In the genomic region with DNA sequence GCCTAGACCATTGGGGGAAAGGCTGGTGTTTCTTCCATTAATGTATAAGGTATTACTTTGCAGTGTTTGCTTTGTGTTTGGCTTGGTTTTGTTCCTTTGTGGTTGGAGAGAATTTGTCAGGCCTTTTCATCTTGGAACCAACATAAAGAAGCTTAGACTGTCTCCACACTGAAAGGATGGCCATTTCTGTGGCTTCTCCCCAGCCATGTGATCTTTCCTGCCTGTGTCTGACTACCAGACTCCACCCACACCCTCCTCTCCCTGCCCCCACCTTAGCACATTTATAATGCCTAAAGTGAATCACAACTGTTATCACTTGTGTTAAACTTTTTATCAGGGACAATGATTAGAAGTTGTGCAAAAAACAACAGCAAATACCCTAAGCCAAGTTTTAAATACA, we compare ENCODE assay signal across 8 mouse cellular contexts. TPM values are rescaled to one million over a fixed set of nuclear protein-coding genes. Genes with fewer than 3 reads are reported as not detected.
DNase-seq lines count a peak whose midpoint lies in the region; ATAC-seq and TF ChIP-seq lines count a peak whose summit lies in the region.

No protein-coding gene starts in this region.

- no peak overlapping the region for H3K27ac ChIP-seq in bone marrow, adult 2 months (ENCODE audit: control insufficient read depth, insufficient read depth, low read depth, low read length, poor library complexity)
- peak overlapping the region; percentile 99; the same call in 1 of the 2 replicates for H3K27ac ChIP-seq in forebrain, embryonic 12.5 days
- H3K27ac ChIP-seq in lung, embryonic 15.5 days = no peak overlapping the region

- DNase-seq in right cerebral cortex, adult 18-20 months = peak; percentile 32
- DNase-seq in right cerebral cortex, postnatal 4 days = no peak
- peak; percentile 34 for DNase-seq in kidney, adult 9 months
- peak; percentile 11 for DNase-seq in splenic B cell, adult 2 months (ENCODE audit: low read depth, low spot score)
- no peak for DNase-seq in gastrocnemius, adult 8-10 months (ENCODE audit: low spot score in 2 of 2)

- ATAC-seq in forebrain, embryonic 12.5 days (ENCODE audit: low FRiP score) = no peak
- ATAC-seq in lung, embryonic 15.5 days (ENCODE audit: borderline replicate concordance, extremely low read depth, low FRiP score, low TSS enrichment) = no peak

- H3K9me3 ChIP-seq in forebrain, embryonic 12.5 days = no peaks in the 10 kb centered on the region
- H3K9me3 ChIP-seq in lung, embryonic 15.5 days = no peaks in the 10 kb centered on the region

- H3K27me3 ChIP-seq in forebrain, embryonic 12.5 days = no peaks in the 10 kb centered on the region
- no peaks in the 10 kb centered on the region for H3K27me3 ChIP-seq in lung, embryonic 15.5 days
- no peaks in the 10 kb centered on the region for H3K27me3 ChIP-seq in splenic B cell, adult 2 months (ENCODE audit: control insufficient read depth, insufficient read depth, low read length, poor library complexity, severe bottlenecking)

- H3K4me1 ChIP-seq in bone marrow, adult 2 months (ENCODE audit: control insufficient read depth, insufficient read depth, low read length) = no peaks in the 10 kb centered on the region
- peaks cover 12% of the 10 kb centered on the region for H3K4me1 ChIP-seq in forebrain, embryonic 12.5 days
- peaks cover 10% of the 10 kb centered on the region for H3K4me1 ChIP-seq in lung, embryonic 15.5 days

- peak overlapping the region; percentile 18 for H3K4me3 ChIP-seq in bone marrow, adult 2 months (replicated peaks; ENCODE audit: control insufficient read depth, low read depth, low read length)
- peak overlapping the region; percentile 87 for H3K4me3 ChIP-seq in forebrain, embryonic 12.5 days (replicated peaks)
- H3K4me3 ChIP-seq in lung, embryonic 15.5 days = peak overlapping the region; percentile 97

- peak overlapping the region; percentile 61 for H3K4me2 ChIP-seq in forebrain, embryonic 12.5 days
- H3K4me2 ChIP-seq in lung, embryonic 15.5 days = peak overlapping the region; percentile 73

- peak overlapping the region; percentile 82 for H3K9ac ChIP-seq in forebrain, embryonic 12.5 days
- H3K9ac ChIP-seq in lung, embryonic 15.5 days = peak overlapping the region; percentile 89; the same call in 1 of the 2 replicates

- TF ChIP-seq CTCF in bone marrow, adult 2 months (IDR thresholded peaks at IDR 0.05; ENCODE audit: control insufficient read depth, insufficient read depth, low read length) = no peak

- no peak for TF ChIP-seq POLR2A in bone marrow, adult 2 months (IDR thresholded peaks at IDR 0.05; ENCODE audit: borderline replicate concordance, control insufficient read depth, low read depth, low read length)

- H3K36me3 ChIP-seq in forebrain, embryonic 12.5 days (replicated peaks) = 0 out of 2 replicates have a peak, but pooled peaks cover 3% of the 10 kb centered on the region
- 0 out of 2 replicates have a peak, but pooled peaks cover 3% of the 10 kb centered on the region for H3K36me3 ChIP-seq in lung, embryonic 15.5 days
- no peaks in the 10 kb centered on the region for H3K36me3 ChIP-seq in splenic B cell, adult 2 months (ENCODE audit: control insufficient read depth, insufficient read depth, low read length, poor library complexity, severe bottlenecking)

RNA-seq across cellular contexts. Expression of gene 2610301B20Rik, which starts 1.1 kb away (rescaled TPM):
- 2.1 and 4.7 TPM in 2 replicates for polyA plus RNA-seq in bone marrow, adult 2 months (2011; ENCODE audit: insufficient read depth, insufficient read length, low replicate concordance, missing spikeins)
- 43.2 and 43.5 TPM in 2 replicates for polyA plus RNA-seq in forebrain, embryonic 12.5 days (2016; fragmentation: Nextera tagmentation; extraction: Ambion mirVana)
- polyA plus RNA-seq in lung, embryonic 15.5 days (2015; fragmentation: Nextera tagmentation; extraction: Ambion mirVana) = 28.4 and 28.8 TPM in 2 replicates
- total RNA-seq in gastrocnemius, adult 8-10 months (2022) = 1 to 10 TPM; 2.8 to 4.7 (median 3.7) TPM

Comparison
In these comparisons a context has a peak if more than half of its experiments do, and no peak if none do; other contexts are left out.
1. DNase-seq: peak in right cerebral cortex, adult 18-20 months (single experiment), kidney, adult 9 months (single experiment) and splenic B cell, adult 2 months (single experiment); none in right cerebral cortex, postnatal 4 days (single experiment) and gastrocnemius, adult 8-10 months (0 of 2).
2. H3K4me3 ChIP-seq: peak in every context shown above with its lines; median percentile 97 in lung, embryonic 15.5 days; 87 in forebrain, embryonic 12.5 days; 18 in bone marrow, adult 2 months.